Mouse (Mus musculus) forebrain, embryonic 14.5 days (tissue): Measurements from ENCODE around the gene Olfr212. TPM values are rescaled to one million over a fixed set of nuclear protein-coding genes. Genes with fewer than 3 reads are reported as not detected.
"Not testable (repeated sequence)": the region's sequence is repeated elsewhere in the genome, so short reads cannot be mapped to it uniquely, and the experiment has no call there.

Experiments used
- ATAC-seq: fragments of 200-750 bp; cut with Nextera tagmentation; 2 replicates; pipeline ENCODE4 v1.8.0; 2017; ENCODE audit warnings: mild to moderate bottlenecking, moderate library complexity
- DNase-seq: peaks from one replicate; pipeline ENCODE4 v3.0.0-alpha.2; 2015; ENCODE audit warnings: low spot score
- H3K27ac ChIP-seq: fragments of 300-500 bp; sonication (generic); 2 replicates; pipeline ENCODE4 v1.5.1; 2014; ENCODE audit warnings: low read depth, mild to moderate bottlenecking, control low read depth, low read length, moderate library complexity
- H3K27me3 ChIP-seq: fragments of 300-500 bp; sonication (generic); replicated peaks from 2 replicates; pipeline ENCODE4 v1.6.1; 2014; ENCODE audit warnings: low read length, control low read depth, mixed read lengths; ENCODE audit not compliant: control insufficient read depth, insufficient read depth
- H3K36me3 ChIP-seq: fragments of 300-500 bp; sonication (generic); 2 replicates; pipeline ENCODE4 v1.6.1; 2014; ENCODE audit warnings: low read length, control low read depth; ENCODE audit not compliant: control insufficient read depth, insufficient read depth
- H3K4me1 ChIP-seq: fragments of 300-500 bp; sonication (generic); 2 replicates; pipeline ENCODE4 v1.6.1; 2014; ENCODE audit warnings: antibody characterized with exemption, low read length, control low read depth; ENCODE audit not compliant: control insufficient read depth, insufficient read depth
- H3K4me2 ChIP-seq: fragments of 300-500 bp; sonication (generic); 2 replicates; pipeline ENCODE4 v1.6.1; 2014; ENCODE audit warnings: mild to moderate bottlenecking, control low read depth, low read length
- H3K4me3 ChIP-seq: fragments of 300-500 bp; sonication (generic); 2 replicates; pipeline ENCODE4 v1.5.1; 2014; ENCODE audit warnings: low read depth, low read length, control low read depth
- H3K9ac ChIP-seq: fragments of 300-500 bp; sonication (generic); 2 replicates; pipeline ENCODE4 v1.6.1; 2014; ENCODE audit warnings: mild to moderate bottlenecking, low read length, control low read depth, moderate library complexity
- H3K9me3 ChIP-seq: fragments of 300-500 bp; sonication (generic); replicated peaks from 2 replicates; pipeline ENCODE4 v1.6.1; 2016; ENCODE audit warnings: low read length, control low read depth, mixed read lengths; ENCODE audit not compliant: control insufficient read depth
- WGBS: fragments of 180-500 bp; shearing (Covaris S2); extraction: QIAGEN DNeasy Blood & Tissue Kit; methylation state at CpG from one replicate; pipeline ENCODE4 v1.1.7; 2014; 5-methylcytosine and 5-hydroxymethylcytosine counted together
- polyA plus RNA-seq: library from polyadenylated mRNA; unstranded; fragments of >200 nt; fragmentation: Nextera tagmentation; extraction: Ambion mirVana; gene quantifications from 2 replicates; pipeline ENCODE4 v1.2.1, GENCODE M21; 2014

Gene Olfr212
- polyA plus RNA-seq, 1 experiment from 2014 or later, result not detected

DNA sequence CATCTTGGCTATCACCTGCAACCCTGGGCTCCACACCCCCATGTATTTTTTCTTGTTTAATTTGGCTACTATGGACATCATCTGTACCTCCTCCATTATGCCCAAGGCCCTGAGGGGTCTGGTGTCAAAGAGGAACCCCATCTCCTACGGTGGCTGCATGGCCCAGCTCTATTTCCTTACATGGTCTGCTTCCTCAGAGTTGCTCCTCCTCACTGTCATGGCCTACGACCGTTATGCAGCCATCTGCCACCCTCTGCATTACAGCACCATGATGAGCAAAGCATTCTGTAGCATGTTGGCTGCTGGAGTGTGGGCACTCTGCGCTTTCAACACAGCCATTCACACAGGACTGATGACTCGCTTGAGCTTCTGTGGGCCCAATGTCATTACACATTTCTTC is 12.6 kb upstream of the Olfr212 start:
- H3K9me3 ChIP-seq, result no peaks in the 10 kb centered on the region
- H3K4me2 ChIP-seq, result no peak overlapping the region
- ATAC-seq (no peak), DNase-seq (no peak)
- H3K27me3 ChIP-seq, result no peaks in the 10 kb centered on the region
- no peak overlapping the region for H3K9ac ChIP-seq
- no peaks in the 10 kb centered on the region for H3K36me3 ChIP-seq
- no peaks in the 10 kb centered on the region for H3K4me1 ChIP-seq
- no peak overlapping the region for H3K4me3 ChIP-seq
- 87% methylated on average over 5 of the region's 5 CpGs for WGBS
- H3K27ac ChIP-seq, result no peak overlapping the region

DNA sequence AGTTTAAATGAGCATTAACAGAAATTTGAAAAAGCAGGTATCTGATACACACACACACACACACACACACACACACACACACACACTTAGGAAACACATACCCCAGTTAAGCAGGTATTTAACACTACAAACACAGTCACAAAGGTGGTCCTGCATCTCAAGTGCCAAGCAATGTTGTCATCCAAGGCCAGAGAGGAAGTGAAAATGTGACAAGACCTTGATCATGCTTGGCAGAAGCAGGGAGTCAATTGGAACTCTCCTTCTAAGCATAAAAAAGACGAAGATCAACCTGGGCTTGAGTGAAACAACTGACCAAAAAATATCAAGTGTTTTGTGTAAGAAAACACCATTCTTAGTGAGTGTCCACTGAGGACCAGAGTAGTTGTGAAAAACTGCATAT is 10.4 kb upstream of the Olfr212 start:
- ATAC-seq (no peak), DNase-seq (no peak)
- H3K9me3 ChIP-seq, result no peaks in the 10 kb centered on the region
- 85% methylated on average over 1 of the region's 1 CpGs for WGBS
- H3K4me3 ChIP-seq, result no peak overlapping the region
- H3K9ac ChIP-seq, result no peak overlapping the region
- H3K36me3 ChIP-seq, result no peaks in the 10 kb centered on the region
- H3K27me3 ChIP-seq, result no peaks in the 10 kb centered on the region
- no peak overlapping the region for H3K4me2 ChIP-seq
- no peak overlapping the region for H3K27ac ChIP-seq
- no peaks in the 10 kb centered on the region for H3K4me1 ChIP-seq

DNA sequence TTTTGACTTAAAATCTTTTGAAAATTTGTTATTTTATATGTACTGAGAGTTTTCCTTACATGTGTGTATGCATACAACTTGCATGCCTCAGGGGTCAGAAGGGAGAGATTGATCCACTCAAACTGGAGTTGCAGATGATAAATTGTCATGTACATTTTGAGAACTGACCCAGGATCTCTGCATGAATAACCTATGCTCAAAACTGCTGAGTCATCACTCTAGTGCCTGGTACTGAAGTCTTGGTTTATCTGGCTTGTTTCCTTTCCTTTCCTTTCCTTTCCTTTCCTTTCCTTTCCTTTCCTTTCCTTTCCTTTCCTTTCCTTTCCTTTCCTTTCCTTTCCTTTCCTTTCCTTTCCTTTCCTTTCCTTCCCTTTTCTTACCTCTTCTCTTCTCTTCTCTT is 8.5 kb downstream of the Olfr212 start:
- Histone ChIP-seq H3K9me3 (no peaks in the 10 kb centered on the region), H3K4me1 (no peaks in the 10 kb centered on the region), H3K27ac (no peak overlapping the region), H3K27me3 (no peaks in the 10 kb centered on the region), H3K36me3 (no peaks in the 10 kb centered on the region), H3K4me2 (no peak overlapping the region), H3K4me3 (no peak overlapping the region), H3K9ac (no peak overlapping the region)
- ATAC-seq (no peak), DNase-seq (no peak)

DNA sequence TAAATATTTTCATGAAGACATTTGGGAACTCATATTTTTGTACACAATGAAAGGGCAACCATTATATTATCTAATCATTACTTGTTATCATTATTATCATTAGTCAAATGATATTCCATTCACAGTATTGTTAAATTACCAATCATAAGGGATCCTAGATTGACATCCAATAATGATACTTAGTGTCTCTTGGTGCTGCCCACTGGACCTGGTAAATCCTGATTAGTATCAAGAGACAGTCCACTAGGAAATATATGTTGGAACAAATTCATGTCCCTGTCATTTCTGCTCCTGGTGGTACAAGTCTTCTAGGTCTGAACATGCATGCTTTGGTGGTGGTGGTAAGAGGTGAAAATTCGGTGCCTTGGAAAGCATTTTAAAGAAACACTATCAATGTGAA is 31.8 kb downstream of the Olfr212 start, which contains the start of gene Olfr213:
Gene Olfr213 (plus strand): TSS at position 301 of the 400 bp plus-strand sequence.
- ATAC-seq (no peak), DNase-seq (no peak)
- H3K36me3 ChIP-seq, result no peaks in the 10 kb centered on the region
- WGBS, result 94% methylated on average over 1 of the region's 1 CpGs
- no peak within 1 kb of the TSS for H3K9ac ChIP-seq
- H3K9me3 ChIP-seq, result no peaks in the 10 kb centered on the region
- H3K4me3 ChIP-seq, result no peak within 1 kb of the TSS
- H3K27me3 ChIP-seq, result no peaks in the 10 kb centered on the region
- no peaks in the 10 kb centered on the region for H3K4me1 ChIP-seq
- H3K4me2 ChIP-seq, result no peak within 1 kb of the TSS
- no peak within 1 kb of the TSS for H3K27ac ChIP-seq

DNA sequence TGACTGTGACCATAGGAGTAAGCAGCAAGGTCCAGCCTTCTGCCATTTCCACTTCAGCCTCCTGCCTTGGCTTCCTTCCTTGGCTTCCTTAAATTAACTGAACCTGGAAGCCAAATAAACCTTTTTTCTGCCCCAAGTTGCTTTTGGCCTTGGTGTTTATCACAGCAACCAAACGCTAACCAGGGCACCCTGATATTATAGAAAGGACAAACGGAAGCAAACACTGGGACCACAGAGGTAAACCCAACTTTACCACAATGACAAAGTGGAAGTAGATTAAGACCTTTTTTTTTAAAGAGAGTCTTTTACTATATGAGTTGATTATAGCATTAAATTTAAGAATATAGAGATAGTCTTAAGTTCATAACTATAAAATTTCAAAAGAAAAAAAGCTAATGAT is 36.2 kb downstream of the Olfr212 start:
- Histone ChIP-seq H3K9ac (no peak overlapping the region), H3K4me1 (no peaks in the 10 kb centered on the region), H3K36me3 (no peaks in the 10 kb centered on the region), H3K4me3 (no peak overlapping the region), H3K27me3 (no peaks in the 10 kb centered on the region), H3K4me2 (no peak overlapping the region), H3K9me3 (no peaks in the 10 kb centered on the region), H3K27ac (no peak overlapping the region)
- ATAC-seq (no peak), DNase-seq (no peak)
- WGBS, result 91% methylated on average over 2 of the region's 2 CpGs

DNA sequence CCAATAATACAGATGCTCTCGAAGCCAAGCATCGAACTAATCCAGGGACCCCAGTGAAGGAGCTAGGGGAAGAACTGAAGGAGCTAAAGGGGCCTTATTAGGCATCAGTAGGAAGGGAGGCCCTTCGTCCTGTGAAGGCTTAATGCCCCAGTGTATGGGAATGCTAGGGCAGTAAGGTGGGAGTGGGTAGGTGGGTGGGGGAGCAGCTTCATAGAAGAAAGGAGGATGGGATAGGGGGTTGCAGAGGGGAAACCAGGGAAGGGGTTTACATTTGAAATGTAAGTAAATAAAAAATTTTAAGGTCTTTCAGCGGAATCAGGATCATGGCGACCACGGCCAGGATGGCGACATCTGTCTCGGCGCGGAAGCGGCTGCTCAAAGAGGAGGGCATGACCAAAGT is 44.5 kb downstream of the Olfr212 start, which contains the start of gene Gm5580:
Gene Gm5580 (plus strand): TSS at position 301 of the 400 bp plus-strand sequence.
- H3K9me3 ChIP-seq, H3K27me3 ChIP-seq, ATAC-seq, H3K4me1 ChIP-seq, H3K9ac ChIP-seq, H3K4me2 ChIP-seq, H3K27ac ChIP-seq, H3K36me3 ChIP-seq, H3K4me3 ChIP-seq, DNase-seq: not testable (repeated sequence)
- 96% methylated on average over 11 of the region's 11 CpGs for WGBS

DNA sequence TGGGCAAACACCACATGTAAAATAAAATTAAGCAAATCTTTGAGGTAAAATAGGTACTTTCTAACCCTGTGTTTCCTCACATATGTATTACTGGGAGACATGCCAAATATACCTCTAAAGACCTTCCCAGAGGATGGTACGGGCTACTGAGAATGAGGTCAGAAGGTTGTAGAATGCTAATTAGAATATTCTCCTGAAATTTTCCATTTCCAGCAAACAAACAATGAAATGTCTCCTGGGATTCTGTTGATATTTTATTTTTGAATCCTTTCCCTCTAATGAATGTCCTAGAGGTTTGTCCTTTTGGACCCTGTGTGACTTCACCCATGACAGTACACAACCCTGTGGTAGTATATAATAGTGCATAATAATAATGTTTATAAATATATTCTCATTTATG is 47.6 kb downstream of the Olfr212 start, which contains the start of gene Olfr214:
Gene Olfr214 (plus strand): TSS at position 301 of the 400 bp plus-strand sequence.
- H3K4me2 ChIP-seq, result no peak within 1 kb of the TSS
- no peak within 1 kb of the TSS for H3K27ac ChIP-seq
- H3K27me3 ChIP-seq, result no peaks in the 10 kb centered on the region
- no peak for DNase-seq
- no peak for ATAC-seq
- no peaks in the 10 kb centered on the region for H3K4me1 ChIP-seq
- no peaks in the 10 kb centered on the region for H3K9me3 ChIP-seq
- H3K36me3 ChIP-seq, result no peaks in the 10 kb centered on the region
- 84% methylated on average over 1 of the region's 1 CpGs for WGBS
- H3K9ac ChIP-seq, result no peak within 1 kb of the TSS
- no peak within 1 kb of the TSS for H3K4me3 ChIP-seq

DNA sequence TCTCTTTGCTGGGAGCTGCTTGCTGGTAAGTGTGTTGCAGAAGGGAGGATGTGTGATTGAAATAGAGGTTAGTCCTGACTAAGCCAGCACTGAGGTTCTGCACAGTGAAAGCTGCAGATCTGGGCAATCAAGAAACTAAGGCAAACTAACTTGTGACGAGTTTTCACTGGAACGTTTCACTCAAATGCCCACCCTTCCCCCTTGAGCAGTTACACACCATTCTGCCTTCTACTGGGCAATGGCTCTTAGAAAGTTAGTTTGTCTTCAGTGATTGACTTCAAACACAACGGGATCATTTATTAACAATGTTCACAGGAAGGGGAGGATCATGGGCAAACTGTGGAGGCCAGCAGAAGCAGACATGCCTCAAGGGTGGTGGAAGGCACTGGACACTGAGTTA is 48.6 kb downstream of the Olfr212 start:
- Histone ChIP-seq H3K27ac (no peak overlapping the region), H3K27me3 (no peaks in the 10 kb centered on the region), H3K36me3 (no peaks in the 10 kb centered on the region), H3K4me2 (no peak overlapping the region), H3K9me3 (no peaks in the 10 kb centered on the region), H3K9ac (no peak overlapping the region), H3K4me1 (no peaks in the 10 kb centered on the region), H3K4me3 (no peak overlapping the region)
- 72% methylated on average over 3 of the region's 3 CpGs for WGBS
- no peak for DNase-seq
- no peak for ATAC-seq
